27 mouse cellular contexts compared by ENCODE assay signal in genomic region chr1:186952381-186952780, GRCm38 (mm10). TPM values are rescaled to one million over a fixed set of nuclear protein-coding genes. Genes with fewer than 3 reads are reported as not detected.
A peak's percentile ranks its signal among the peaks of the same experiment; 100 is the strongest.
DNase-seq lines count a peak whose midpoint lies in the region; ATAC-seq and TF ChIP-seq lines count a peak whose summit lies in the region.
"Had no signal": no experiment of that assay in that cellular context is flagged by ENCODE, and none has a peak within 500 bp of the region (broad histone marks: within the 10 kb centered on the region; RNA-seq: fewer than 3 reads in every experiment).

No protein-coding gene starts in this region.

- H3K9ac ChIP-seq in liver, adult 2 months (ENCODE audit: low read depth, low read length), result no peak overlapping the region
- no peak overlapping the region for H3K9ac ChIP-seq in liver, postnatal 0 days (replicated peaks)

- H3K4me1 ChIP-seq in liver, adult 2 months (ENCODE audit: control insufficient read depth, insufficient read depth, low read length), result peaks cover 5% of the 10 kb centered on the region
- no peaks in the 10 kb centered on the region for H3K4me1 ChIP-seq in liver, postnatal 0 days (ENCODE audit: insufficient read depth)

- no peak overlapping the region for H3K4me2 ChIP-seq in liver, postnatal 0 days (ENCODE audit: low read depth, low read length)
- H3K4me2 ChIP-seq in myocyte (ENCODE audit: low read depth), result peak overlapping the region; percentile 24

- no peak overlapping the region for H3K27ac ChIP-seq in liver, adult 2 months (replicated peaks; ENCODE audit: insufficient read depth, low read depth, low read length)
- H3K27ac ChIP-seq in liver, postnatal 0 days (ENCODE audit: low read depth), result no peak overlapping the region

- H3K9me3 ChIP-seq in liver, postnatal 0 days (ENCODE audit: low read length), result no peaks in the 10 kb centered on the region; the same call in 1 of the 2 replicates

- DNase-seq in liver, adult 2 months (ENCODE audit: extremely low read depth, low read depth, low spot score), result peak; percentile 74
- DNase-seq in liver, postnatal 0 days, result no peak
- peak; percentile 29 for DNase-seq in 3T3-L1 (ENCODE audit: low read depth, low spot score)
- peak; percentile 24 for DNase-seq in brain, adult 2 months (ENCODE audit: low read depth, low spot score)
- DNase-seq in layer of hippocampus, adult 9-10 months (ENCODE audit: low spot score), result no peak
- DNase-seq in thymus, postnatal 14 days, result no peak
- DNase-seq: adrenal gland, adult 2 months; adrenal gland, adult 8-10 months; adrenal gland, postnatal 10 days; adrenal gland, postnatal 14 days; adrenal gland, postnatal 25 days; adrenal gland, postnatal 36 days; B cell, adult 2 months; cerebellum, adult 11 months; cerebellum, adult 11-12 months; cerebellum, adult 18-20 months; cerebellum, adult 2 months had no signal

- no peak for TF ChIP-seq POLR2A in liver, adult 2 months (IDR thresholded peaks at IDR 0.05; ENCODE audit: extremely low read depth, insufficient read depth, low read length)
- TF ChIP-seq POLR2A in myocyte (IDR thresholded peaks at IDR 0.05; ENCODE audit: insufficient read length, low read depth), result no peak

- TF ChIP-seq EP300 in liver, postnatal 0 days (IDR thresholded peaks at IDR 0.05; ENCODE audit: low read depth), result no peak

- TF ChIP-seq CTCF in liver, adult 2 months (IDR thresholded peaks at IDR 0.05; ENCODE audit: low read depth, low read length), result no peak
- no peak for TF ChIP-seq CTCF in liver, postnatal 0 days (IDR thresholded peaks at IDR 0.05; ENCODE audit: low read depth)

- ATAC-seq in liver, postnatal 0 days, result no peak
- ATAC-seq in erythroid progenitor cell, adult 5-6 weeks (replicated peaks; ENCODE audit: low FRiP score, poor library complexity, severe bottlenecking), result no peak
- ATAC-seq: activated CD4-positive, CD25-positive, alpha-beta regulatory T cell, adult 4 months; CD4-positive, CD25-positive, alpha-beta regulatory T cell, adult 4 months; Patski had no signal

- WGBS in liver, adult 2 months, result 35% methylated on average over 4 of the region's 4 CpGs
- 58% methylated on average over 4 of the region's 4 CpGs for WGBS in liver, postnatal 0 days (ENCODE audit: insufficient replicate concordance)

- H3K79me2 ChIP-seq in liver, adult 2 months (ENCODE audit: control insufficient read depth, insufficient read depth, low read length), result no peaks in the 10 kb centered on the region
- no peaks in the 10 kb centered on the region for H3K79me2 ChIP-seq in myocyte (ENCODE audit: control insufficient read depth, insufficient read depth)

- no peak overlapping the region for H3ac ChIP-seq in myocyte (ENCODE audit: control insufficient read depth, insufficient read length)

- H3K4me3 ChIP-seq in liver, adult 2 months (ENCODE audit: insufficient read depth, low read depth, low read length), result no peak overlapping the region
- no peak overlapping the region for H3K4me3 ChIP-seq in liver, postnatal 0 days (ENCODE audit: low read depth, low read length)
- no peak overlapping the region for H3K4me3 ChIP-seq in myocyte

- H3K36me3 ChIP-seq in liver, adult 2 months (ENCODE audit: control insufficient read depth, insufficient read depth, low read length), result no peaks in the 10 kb centered on the region
- H3K36me3 ChIP-seq in liver, postnatal 0 days (replicated peaks; ENCODE audit: insufficient read depth, low read length), result no peaks in the 10 kb centered on the region
- H3K36me3 ChIP-seq in myocyte (ENCODE audit: control insufficient read depth, insufficient read depth), result no peaks in the 10 kb centered on the region
- H3K36me3 ChIP-seq: G1E had no signal

- H3K27me3 ChIP-seq in liver, adult 2 months (ENCODE audit: control insufficient read depth, insufficient read depth, low read length), result peaks cover 4% of the 10 kb centered on the region; the same call in 1 of the 2 replicates
- no peaks in the 10 kb centered on the region for H3K27me3 ChIP-seq in liver, postnatal 0 days (ENCODE audit: insufficient read depth, low read length)
- no peaks in the 10 kb centered on the region for H3K27me3 ChIP-seq in myocyte (ENCODE audit: control insufficient read depth, insufficient read depth, insufficient read length)
- H3K27me3 ChIP-seq: CH12.LX, Patski had no signal

TF ChIP-seq in myocyte, 11 proteins besides CTCF, POLR2A, EP300 and RAD21:
- TF ChIP-seq MAX (IDR thresholded peaks at IDR 0.05; ENCODE audit: low read depth), result no peak
- no peak for TF ChIP-seq MYOG (IDR thresholded peaks at IDR 0.05; ENCODE audit: control insufficient read depth in 1 of 3, insufficient read depth in 1 of 3, insufficient read length in 2 of 3, low read depth in 2 of 3)
- TF ChIP-seq USF1 (IDR thresholded peaks at IDR 0.05; ENCODE audit: low read depth), result no peak
- no peak for TF ChIP-seq SRF (IDR thresholded peaks at IDR 0.05; ENCODE audit: control insufficient read depth, insufficient read length, low read depth)
- TF ChIP-seq TCF3 (IDR thresholded peaks at IDR 0.05; ENCODE audit: insufficient read length, low read depth), result no peak
- TF ChIP-seq POLR2AphosphoS2 (IDR thresholded peaks at IDR 0.05; ENCODE audit: insufficient read length, low read depth), result no peak
- TF ChIP-seq E2F4 (IDR thresholded peaks at IDR 0.05; ENCODE audit: insufficient read depth), result no peak
- no peak for TF ChIP-seq TCF12 (IDR thresholded peaks at IDR 0.05; ENCODE audit: insufficient read depth, poor library complexity, severe bottlenecking)
- no peak for TF ChIP-seq CEBPB (IDR thresholded peaks at IDR 0.05; ENCODE audit: insufficient read depth, poor library complexity, severe bottlenecking)
- no peak for TF ChIP-seq REST (IDR thresholded peaks at IDR 0.05; ENCODE audit: insufficient read depth, insufficient read length)
- TF ChIP-seq MYOD1 (IDR thresholded peaks at IDR 0.05; ENCODE audit: control insufficient read depth in 1 of 3, insufficient read length in 2 of 3, low read depth in 2 of 3), result no peak

RNA-seq across cellular contexts. Expression of gene D1Pas1, which starts 14.8 kb away (rescaled TPM):
- total RNA-seq in liver, adult 2 months (2014; rRNA removed), result not detected in 2 replicates
- not detected in 2 replicates for polyA plus RNA-seq in liver, adult 2 months (2012; rRNA removed)
- not detected in 2 replicates for polyA plus RNA-seq in liver, postnatal 0 days (2015; fragmentation: Nextera tagmentation; extraction: Ambion mirVana)
- polyA plus RNA-seq in myocyte (2012; fragmentation: generic; extraction: Trizol), result not detected
- not detected in 2 replicates for total RNA-seq in erythroid progenitor cell, adult 5-6 weeks (2015; ENCODE audit: low replicate concordance)
- not detected in 2 replicates for total RNA-seq in erythroid progenitor cell, adult 5-6 weeks (2017; ENCODE audit: low replicate concordance)
- total RNA-seq: adrenal gland, adult 18-20 months; adrenal gland, adult 8-10 months; adrenal gland, postnatal 10 days; adrenal gland, postnatal 14 days; adrenal gland, postnatal 25 days; adrenal gland, postnatal 36 days; CH12.LX; MEL had no signal
- polyA plus RNA-seq: activated CD4-positive, CD25-positive, alpha-beta regulatory T cell, adult 4 months; adrenal gland, adult 2 months; C2C12; CD4-positive, CD25-positive, alpha-beta regulatory T cell, adult 4 months; G1E; Patski had no signal

Comparison
In these comparisons a context has a peak if more than half of its experiments do, and no peak if none do; other contexts are left out.
1. DNase-seq: peak in liver, adult 2 months (single experiment), 3T3-L1 (single experiment) and brain, adult 2 months (single experiment); none in liver, postnatal 0 days (single experiment), layer of hippocampus, adult 9-10 months (single experiment) and thymus, postnatal 14 days (single experiment).